Mouse (Mus musculus) lung, adult 2 months (tissue): Measurements from ENCODE around the gene Myo1h.

Experiments used
- CTCF ChIP-seq: fragments of 200-500 bp; IDR thresholded peaks from 2 replicates; pipeline ENCODE4 v1.5.1; 2011; ENCODE audit warnings: mild to moderate bottlenecking, low read length, control low read depth; ENCODE audit not compliant: insufficient read depth
- POLR2A ChIP-seq: fragments of 200-500 bp; IDR thresholded peaks from 2 replicates; pipeline ENCODE4 v1.6.1; 2011; ENCODE audit warnings: low read depth, mild to moderate bottlenecking, control low read depth, low read length, borderline replicate concordance; ENCODE audit errors: extremely low read depth

DNA sequence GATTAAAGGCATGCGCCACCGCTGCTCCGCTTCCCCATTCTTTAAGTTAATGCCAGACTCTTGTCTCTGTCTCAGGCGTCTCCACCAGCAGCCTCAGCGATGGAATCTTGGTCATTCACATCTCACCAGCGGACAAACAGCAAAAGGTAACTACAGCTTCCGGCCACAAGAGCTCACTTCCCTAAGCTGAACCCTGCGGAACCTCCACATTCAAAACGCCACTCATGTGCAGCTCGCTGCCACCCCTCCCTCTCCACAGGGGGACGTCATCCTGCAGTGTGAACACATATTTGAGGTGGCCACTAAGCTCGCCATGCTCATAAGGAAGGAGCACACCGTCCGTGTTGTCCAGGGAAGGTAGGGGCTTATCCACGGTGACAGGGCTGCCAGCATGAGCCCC is 72.0 kb downstream of the Myo1h start:
- TF ChIP-seq POLR2A = no peak
- TF ChIP-seq CTCF = no peak
